Mouse (Mus musculus) spleen, adult 2 months (tissue): ENCODE data around the gene Ttyh1.

Source experiments
- CTCF ChIP-seq: fragments of 200-500 bp; IDR thresholded peaks from 2 replicates; pipeline ENCODE4 v1.5.1; 2011; ENCODE audit warnings: mild to moderate bottlenecking, inconsistent platforms; ENCODE audit not compliant: insufficient read depth, insufficient read length, insufficient replicate concordance; ENCODE audit errors: extremely low read depth
- POLR2A ChIP-seq: fragments of 200-500 bp; IDR thresholded peaks from 2 replicates; pipeline ENCODE4 v1.6.1; 2011; ENCODE audit warnings: low read depth, low read length, inconsistent platforms

DNA sequence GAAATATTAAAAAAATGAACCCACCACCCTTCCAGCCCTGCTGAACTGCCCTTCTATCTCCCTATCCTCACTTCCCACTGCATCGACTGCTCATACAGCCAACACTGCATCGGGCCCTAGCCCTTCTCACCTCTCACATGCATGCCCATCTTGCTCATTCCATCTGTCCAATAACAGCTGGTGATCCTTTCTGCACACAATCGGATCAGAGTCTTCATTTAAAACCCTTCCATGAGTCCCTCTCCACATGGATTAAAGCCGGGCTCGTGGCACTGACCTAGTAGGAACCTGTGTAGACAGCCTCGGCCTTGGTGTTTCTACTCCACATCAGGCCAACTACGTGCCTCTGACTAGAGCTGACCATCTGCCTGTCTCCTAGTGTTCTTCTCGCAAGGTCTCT is 12.8 kb downstream of the Ttyh1 start:
- TF ChIP-seq POLR2A (no peak), CTCF (no peak)
